Mouse (Mus musculus) intestine, embryonic 14.5 days (tissue): ENCODE results near the gene Pyroxd2. TPM values are rescaled to one million over a fixed set of nuclear protein-coding genes. Genes with fewer than 3 reads are reported as not detected.

Experiments
- ATAC-seq: fragments of 200-750 bp; cut with Nextera tagmentation; replicated peaks from 2 replicates; pipeline ENCODE4 v1.8.0; 2017; ENCODE audit warnings: low read depth, moderate number of reproducible peaks, moderate TSS enrichment, moderate library complexity; ENCODE audit not compliant: low FRiP score, low TSS enrichment
- DNase-seq: peaks from one replicate; pipeline ENCODE4 v3.0.0-alpha.2; 2018; ENCODE audit warnings: low spot score
- H3K27ac ChIP-seq: fragments of 300-500 bp; sonication (generic); 2 replicates; pipeline ENCODE4 v1.5.1; 2014; ENCODE audit warnings: low read depth, mild to moderate bottlenecking, control low read depth
- H3K27me3 ChIP-seq: fragments of 300-500 bp; sonication (generic); replicated peaks from 2 replicates; pipeline ENCODE4 v1.6.1; 2014; ENCODE audit warnings: low read length, control low read depth; ENCODE audit not compliant: control insufficient read depth, insufficient read depth
- H3K36me3 ChIP-seq: fragments of 300-500 bp; sonication (generic); 2 replicates; pipeline ENCODE4 v1.6.1; 2014; ENCODE audit warnings: low read length, control low read depth; ENCODE audit not compliant: control insufficient read depth, insufficient read depth
- H3K4me1 ChIP-seq: fragments of 300-500 bp; sonication (generic); replicated peaks from 2 replicates; pipeline ENCODE4 v1.6.1; 2014; ENCODE audit warnings: low read length, control low read depth, mixed read lengths; ENCODE audit not compliant: control insufficient read depth, insufficient read depth
- H3K4me2 ChIP-seq: fragments of 300-500 bp; sonication (generic); 2 replicates; pipeline ENCODE4 v1.6.1; 2014; ENCODE audit warnings: low read length
- H3K4me3 ChIP-seq: fragments of 300-500 bp; sonication (generic); 2 replicates; pipeline ENCODE4 v1.5.1; 2014; ENCODE audit warnings: low read depth, low read length, control low read depth, mixed read lengths
- H3K9ac ChIP-seq: fragments of 300-500 bp; sonication (generic); 2 replicates; pipeline ENCODE4 v1.6.1; 2014; ENCODE audit warnings: mild to moderate bottlenecking, low read length
- H3K9me3 ChIP-seq: fragments of 300-500 bp; sonication (generic); 2 replicates; pipeline ENCODE4 v1.6.1; 2016; ENCODE audit warnings: low read length, control low read depth; ENCODE audit not compliant: control insufficient read depth
- WGBS: fragments of 180-500 bp; shearing (Covaris S2); extraction: QIAGEN DNeasy Blood & Tissue Kit; methylation state at CpG from one replicate; pipeline ENCODE4 v1.1.7; 2014; 5-methylcytosine and 5-hydroxymethylcytosine counted together
- polyA plus RNA-seq: library from polyadenylated mRNA; unstranded; fragments of >200 nt; fragmentation: Nextera tagmentation; extraction: Ambion mirVana; gene quantifications from 2 replicates; pipeline ENCODE4 v1.2.1, GENCODE M21; 2014

The Pyroxd2 gene
- polyA plus RNA-seq, 1 experiment from 2014 or later = 3.6 TPM

GRCm38 (mm10) chr19:42755148-42755870, 2.7 kb upstream of the Pyroxd2 start:
- DNase-seq (no peak), ATAC-seq (no peak)
- no peaks in the 10 kb centered on the region for H3K36me3 ChIP-seq
- no peaks in the 10 kb centered on the region for H3K27me3 ChIP-seq
- WGBS = 70% methylated on average over 15 of the region's 15 CpGs
- no peaks in the 10 kb centered on the region for H3K9me3 ChIP-seq
- no peak overlapping the region for H3K9ac ChIP-seq
- H3K27ac ChIP-seq = no peak overlapping the region
- no peak overlapping the region for H3K4me3 ChIP-seq
- H3K4me2 ChIP-seq = no peak overlapping the region
- H3K4me1 ChIP-seq = peaks cover 18% of the 10 kb centered on the region

DNA sequence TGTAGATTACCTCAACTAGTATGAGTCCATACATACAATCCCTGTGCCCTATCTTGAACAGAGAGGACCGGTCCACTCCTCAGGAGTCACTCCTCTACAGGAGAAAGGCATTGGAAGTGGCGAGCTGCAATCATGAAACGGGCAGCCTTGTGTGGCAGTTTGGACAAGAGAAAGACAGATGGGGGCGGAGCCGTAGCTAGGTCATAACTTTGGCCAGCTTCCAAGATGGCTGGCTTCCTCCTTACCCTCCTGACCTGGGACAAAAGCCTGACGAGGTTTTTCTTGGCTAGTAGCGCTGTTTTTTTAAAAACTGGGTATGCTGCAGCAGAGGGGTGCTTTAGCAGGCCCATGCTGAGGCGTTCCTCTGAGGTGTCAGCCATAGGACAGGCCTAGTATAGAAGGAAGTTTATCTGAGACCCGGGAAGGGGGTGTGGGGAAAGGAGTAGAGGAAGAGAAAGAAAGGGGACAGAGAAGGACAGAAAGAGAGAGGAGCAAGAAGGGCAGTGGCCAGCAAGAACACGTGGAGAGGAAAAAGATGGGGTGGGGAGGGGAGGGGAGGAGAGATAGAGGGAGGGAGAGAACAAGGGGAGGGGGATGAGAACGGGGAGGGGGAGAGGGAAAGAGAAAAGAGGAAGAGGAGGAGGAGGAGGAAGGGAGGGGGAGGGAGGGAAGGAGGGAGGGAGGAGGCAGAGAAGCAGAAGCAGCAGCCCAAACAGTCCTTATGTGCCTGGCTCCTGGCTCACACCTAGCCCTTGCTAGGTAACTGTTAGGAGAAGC, 754 bp upstream of the Pyroxd2 start:
- peak; percentile 42 for ATAC-seq
- no peaks in the 10 kb centered on the region for H3K36me3 ChIP-seq
- H3K9me3 ChIP-seq = no peaks in the 10 kb centered on the region
- peak; percentile 70 for DNase-seq
- peak overlapping the region; percentile 33; the same call in 1 of the 2 replicates for H3K4me3 ChIP-seq
- peaks cover 18% of the 10 kb centered on the region for H3K4me1 ChIP-seq
- H3K27me3 ChIP-seq = no peaks in the 10 kb centered on the region
- no peak overlapping the region for H3K9ac ChIP-seq
- peak overlapping the region; percentile 94 for H3K27ac ChIP-seq
- H3K4me2 ChIP-seq = peak overlapping the region; percentile 64
- WGBS = 25% methylated on average over 11 of the region's 11 CpGs

- DNase-seq = no peak
- Histone ChIP-seq H3K36me3 (no peaks in the 10 kb centered on the region), H3K27me3 (no peaks in the 10 kb centered on the region), H3K4me2 (no peak overlapping the region), H3K4me3 (no peak overlapping the region), H3K9me3 (no peaks in the 10 kb centered on the region), H3K4me1 (peaks cover 20% of the 10 kb centered on the region), H3K9ac (no peak overlapping the region), H3K27ac (no peak overlapping the region)
- 63% methylated on average over 11 of the region's 11 CpGs for WGBS
- no peak for ATAC-seq
Observed at GRCm38 (mm10) chr19:42750196-42750595, 2.4 kb downstream of the Pyroxd2 start.

GRCm38 (mm10) chr19:42746702-42747101, 5.9 kb downstream of the Pyroxd2 start:
- Histone ChIP-seq H3K36me3 (no peaks in the 10 kb centered on the region), H3K27me3 (no peaks in the 10 kb centered on the region), H3K27ac (no peak overlapping the region), H3K4me3 (no peak overlapping the region), H3K4me1 (peaks cover 23% of the 10 kb centered on the region), H3K9me3 (no peaks in the 10 kb centered on the region), H3K4me2 (no peak overlapping the region), H3K9ac (no peak overlapping the region)
- ATAC-seq (no peak), DNase-seq (no peak)
- 89% methylated on average over 8 of the region's 8 CpGs for WGBS

GRCm38 (mm10) chr19:42745869-42746224, 6.7 kb downstream of the Pyroxd2 start:
- H3K4me1 ChIP-seq = peaks cover 27% of the 10 kb centered on the region
- H3K36me3 ChIP-seq = no peaks in the 10 kb centered on the region
- no peak overlapping the region for H3K9ac ChIP-seq
- ATAC-seq (no peak), DNase-seq (no peak)
- no peak overlapping the region for H3K27ac ChIP-seq
- no peaks in the 10 kb centered on the region for H3K27me3 ChIP-seq
- H3K9me3 ChIP-seq = no peaks in the 10 kb centered on the region
- H3K4me3 ChIP-seq = no peak overlapping the region
- 63% methylated on average over 4 of the region's 4 CpGs for WGBS
- H3K4me2 ChIP-seq = no peak overlapping the region

- no peak overlapping the region for H3K4me3 ChIP-seq
- peaks cover 27% of the 10 kb centered on the region for H3K4me1 ChIP-seq
- no peaks in the 10 kb centered on the region for H3K9me3 ChIP-seq
- DNase-seq = no peak
- no peaks in the 10 kb centered on the region for H3K27me3 ChIP-seq
- no peaks in the 10 kb centered on the region for H3K36me3 ChIP-seq
- H3K9ac ChIP-seq = no peak overlapping the region
- no peak overlapping the region for H3K4me2 ChIP-seq
- no peak for ATAC-seq
- H3K27ac ChIP-seq = peak overlapping the region; percentile 60; the same call in 1 of the 2 replicates
- WGBS = 44% methylated on average over 9 of the region's 9 CpGs
Observed at GRCm38 (mm10) chr19:42745084-42745868, 7.3 kb downstream of the Pyroxd2 start.

DNA sequence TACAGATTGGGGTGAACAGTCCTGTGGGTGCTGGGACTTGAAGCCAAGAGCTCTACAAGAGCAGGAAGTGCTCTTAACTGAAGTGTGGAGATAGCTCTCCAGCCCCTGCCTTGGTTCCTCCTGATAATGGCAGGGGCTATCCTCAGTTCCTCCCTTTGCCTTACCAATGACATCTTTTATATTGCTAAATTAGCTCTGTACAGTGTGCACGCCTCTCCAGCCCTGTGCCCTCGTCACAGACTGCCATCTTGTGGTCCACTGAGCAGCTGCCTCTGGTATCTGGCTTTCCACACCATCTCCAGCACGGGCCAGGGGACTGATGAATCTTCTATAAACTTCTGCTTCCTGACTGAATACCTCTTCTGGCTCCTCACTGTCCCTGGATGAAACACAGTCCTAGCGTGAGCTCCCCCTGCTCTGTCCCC, 8.4 kb downstream of the Pyroxd2 start:
- no peak overlapping the region for H3K4me2 ChIP-seq
- DNase-seq = peak; percentile 74
- H3K9ac ChIP-seq = no peak overlapping the region
- no peaks in the 10 kb centered on the region for H3K9me3 ChIP-seq
- peak overlapping the region; percentile 60; the same call in 1 of the 2 replicates for H3K27ac ChIP-seq
- no peaks in the 10 kb centered on the region for H3K27me3 ChIP-seq
- H3K4me3 ChIP-seq = no peak overlapping the region
- no peaks in the 10 kb centered on the region for H3K36me3 ChIP-seq
- ATAC-seq = peak; percentile 71
- WGBS = 18% methylated on average over 4 of the region's 4 CpGs
- peaks cover 27% of the 10 kb centered on the region for H3K4me1 ChIP-seq

DNA sequence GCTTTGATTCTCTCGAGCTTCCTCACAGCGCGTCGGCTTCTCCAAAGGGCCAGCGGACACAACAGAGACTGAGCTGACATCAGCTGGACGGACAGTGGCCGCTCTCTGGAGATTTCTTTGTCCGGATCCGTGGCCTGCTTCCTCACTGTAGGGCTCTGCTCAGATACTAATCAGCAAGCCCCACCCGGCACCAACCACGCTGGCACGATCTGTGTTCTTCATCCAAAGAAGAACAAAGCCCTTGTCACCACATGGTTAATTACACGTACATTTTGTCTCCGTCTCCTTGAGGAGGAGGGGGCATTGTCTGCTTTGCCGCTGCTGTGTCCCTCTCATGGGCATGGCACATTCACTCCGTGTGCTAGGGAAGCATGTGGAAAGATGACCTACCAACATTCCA, 9.3 kb downstream of the Pyroxd2 start:
- 80% methylated on average over 16 of the region's 16 CpGs for WGBS
- Histone ChIP-seq H3K27me3 (no peaks in the 10 kb centered on the region), H3K9me3 (no peaks in the 10 kb centered on the region), H3K27ac (no peak overlapping the region), H3K9ac (no peak overlapping the region), H3K4me3 (no peak overlapping the region), H3K4me1 (peaks cover 27% of the 10 kb centered on the region), H3K4me2 (no peak overlapping the region), H3K36me3 (no peaks in the 10 kb centered on the region)
- DNase-seq (no peak), ATAC-seq (no peak)
